18 mouse cellular contexts compared by ENCODE assay signal in genomic region chr1:66692780-66693392, GRCm38 (mm10). TPM values are rescaled to one million over a fixed set of nuclear protein-coding genes. Genes with fewer than 3 reads are reported as not detected.
DNase-seq lines count a peak whose midpoint lies in the region; ATAC-seq and TF ChIP-seq lines count a peak whose summit lies in the region.
"Had no signal": no experiment of that assay in that cellular context is flagged by ENCODE, and none has a peak within 500 bp of the region (broad histone marks: within the 10 kb centered on the region; RNA-seq: fewer than 3 reads in every experiment).

No protein-coding gene starts in this region.

- no peak overlapping the region for H3K27ac ChIP-seq in forebrain, embryonic 14.5 days (ENCODE audit: low read depth, low read length)
- H3K27ac ChIP-seq in forebrain, embryonic 10.5 days = no peak overlapping the region
- no peak overlapping the region for H3K27ac ChIP-seq in midbrain, postnatal 0 days (ENCODE audit: low read depth, low read length)
- H3K27ac ChIP-seq: heart, embryonic 13.5 days; liver, embryonic 15.5 days had no signal

- no peak overlapping the region for H3K4me2 ChIP-seq in forebrain, embryonic 14.5 days (ENCODE audit: low read length)
- H3K4me2 ChIP-seq in midbrain, postnatal 0 days (ENCODE audit: low read depth, low read length, poor library complexity, severe bottlenecking) = no peak overlapping the region
- H3K4me2 ChIP-seq: heart, embryonic 13.5 days; liver, embryonic 15.5 days had no signal

- no peak for ATAC-seq in forebrain, embryonic 14.5 days
- ATAC-seq in midbrain, postnatal 0 days (ENCODE audit: low FRiP score) = peak; percentile 82
- ATAC-seq in CD4-positive, CD25-positive, alpha-beta regulatory T cell, adult 4 months = no peak

- H3K4me3 ChIP-seq in forebrain, embryonic 14.5 days (ENCODE audit: low read depth, low read length) = no peak overlapping the region
- H3K4me3 ChIP-seq in forebrain, embryonic 10.5 days = no peak overlapping the region
- H3K4me3 ChIP-seq in midbrain, postnatal 0 days (ENCODE audit: low read depth, low read length) = no peak overlapping the region
- H3K4me3 ChIP-seq: heart, embryonic 13.5 days; liver, embryonic 15.5 days had no signal

- peak; percentile 9 for DNase-seq in forebrain, embryonic 14.5 days (ENCODE audit: low spot score)
- DNase-seq in forebrain, embryonic 10.5 days (ENCODE audit: extremely low spot score, low spot score) = no peak
- peak; percentile 31 for DNase-seq in layer of hippocampus, adult 9-11 months
- no peak for DNase-seq in layer of hippocampus, adult 18-20 months (ENCODE audit: low spot score in 2 of 2)
- DNase-seq in brain, embryonic 14.5 days (ENCODE audit: low read depth) = peak; percentile 54
- peak; percentile 76 for DNase-seq in midbrain, postnatal 0 days (ENCODE audit: low spot score)
- DNase-seq: B cell, adult 2 months; cerebellum, postnatal 25 days; gastrocnemius, postnatal 36 days; heart, postnatal 4 days; kidney, adult 18-20 months; kidney, postnatal 14 days; layer of hippocampus, postnatal 36 days; lung, postnatal 10 days; thymus, postnatal 25 days had no signal

- H3K4me1 ChIP-seq in forebrain, embryonic 14.5 days (ENCODE audit: control insufficient read depth, insufficient read depth, low read length) = no peaks in the 10 kb centered on the region; the same call in 1 of the 2 replicates
- peaks cover 5% of the 10 kb centered on the region for H3K4me1 ChIP-seq in forebrain, embryonic 10.5 days
- no peaks in the 10 kb centered on the region for H3K4me1 ChIP-seq in midbrain, postnatal 0 days (ENCODE audit: insufficient read depth, low read length)
- H3K4me1 ChIP-seq: heart, embryonic 13.5 days; liver, embryonic 15.5 days had no signal

- no peak for TF ChIP-seq CTCF in brain, embryonic 14.5 days (IDR thresholded peaks at IDR 0.05; ENCODE audit: borderline replicate concordance, extremely low read depth, insufficient read depth, insufficient read length)
- TF ChIP-seq CTCF in midbrain, postnatal 0 days (IDR thresholded peaks at IDR 0.05) = no peak

- H3K36me3 ChIP-seq in forebrain, embryonic 14.5 days (ENCODE audit: control insufficient read depth, insufficient read depth, low read length) = no peaks in the 10 kb centered on the region
- no peaks in the 10 kb centered on the region for H3K36me3 ChIP-seq in forebrain, embryonic 10.5 days (replicated peaks)
- H3K36me3 ChIP-seq in midbrain, postnatal 0 days (ENCODE audit: insufficient read depth, low read length) = 0 out of 2 replicates have a peak, but pooled peaks cover 2% of the 10 kb centered on the region
- H3K36me3 ChIP-seq: heart, embryonic 13.5 days; liver, embryonic 15.5 days had no signal

- no peak for TF ChIP-seq POLR2A in brain, embryonic 14.5 days (IDR thresholded peaks at IDR 0.05; ENCODE audit: borderline replicate concordance, extremely low read depth, insufficient read depth, insufficient read length, poor library complexity, severe bottlenecking)

- H3K9ac ChIP-seq in forebrain, embryonic 14.5 days (ENCODE audit: low read length) = no peak overlapping the region
- H3K9ac ChIP-seq in midbrain, postnatal 0 days (replicated peaks; ENCODE audit: low read length, poor library complexity, severe bottlenecking) = no peak overlapping the region
- H3K9ac ChIP-seq: heart, embryonic 13.5 days; liver, embryonic 15.5 days had no signal

- no peaks in the 10 kb centered on the region for H3K27me3 ChIP-seq in forebrain, embryonic 14.5 days (replicated peaks; ENCODE audit: control insufficient read depth, insufficient read depth, low read length)
- no peaks in the 10 kb centered on the region for H3K27me3 ChIP-seq in forebrain, embryonic 10.5 days (ENCODE audit: poor library complexity, severe bottlenecking)
- no peaks in the 10 kb centered on the region for H3K27me3 ChIP-seq in midbrain, postnatal 0 days (ENCODE audit: insufficient read depth, low read length)
- H3K27me3 ChIP-seq: heart, embryonic 13.5 days; liver, embryonic 15.5 days had no signal

- 54% methylated on average over 8 of the region's 8 CpGs for WGBS in forebrain, embryonic 14.5 days
- WGBS in forebrain, embryonic 10.5 days = 67% methylated on average over 8 of the region's 8 CpGs
- 68% methylated on average over 8 of the region's 8 CpGs for WGBS in midbrain, postnatal 0 days

- H3K9me3 ChIP-seq in forebrain, embryonic 14.5 days (replicated peaks; ENCODE audit: control insufficient read depth, low read length) = no peaks in the 10 kb centered on the region
- H3K9me3 ChIP-seq in forebrain, embryonic 10.5 days = no peaks in the 10 kb centered on the region
- H3K9me3 ChIP-seq in midbrain, postnatal 0 days (ENCODE audit: low read length) = no peaks in the 10 kb centered on the region
- H3K9me3 ChIP-seq: heart, embryonic 13.5 days; liver, embryonic 15.5 days had no signal

RNA-seq across cellular contexts. Expression of gene Rpe, which starts 7.7 kb away (rescaled TPM):
- 46.3 and 47.9 TPM in 2 replicates for polyA plus RNA-seq in forebrain, embryonic 14.5 days (2014; fragmentation: Nextera tagmentation; extraction: Ambion mirVana)
- polyA plus RNA-seq in forebrain, embryonic 10.5 days (2016; fragmentation: Nextera tagmentation; extraction: Ambion mirVana) = 53.4 and 56.0 TPM in 2 replicates
- 10 to 100 TPM; 38.1 to 38.3 TPM for total RNA-seq in layer of hippocampus, adult 18-20 months (2021)
- 24.2 and 25.1 TPM in 2 replicates for polyA plus RNA-seq in brain, embryonic 14.5 days (2012; rRNA removed)
- total RNA-seq in midbrain, postnatal 0 days (2014; rRNA removed) = 24.2 and 24.9 TPM in 2 replicates
- 17.2 and 18.2 TPM in 2 replicates for polyA plus RNA-seq in midbrain, postnatal 0 days (2015; fragmentation: Nextera tagmentation; extraction: Ambion mirVana)
- polyA plus RNA-seq in CD4-positive, CD25-positive, alpha-beta regulatory T cell, adult 4 months (2017; shearing (Covaris generic)) = 10 to 100 TPM; 48.0 to 48.3 TPM

Comparison
In these comparisons a context has a peak if more than half of its experiments do, and no peak if none do; other contexts are left out.
1. DNase-seq: peak in forebrain, embryonic 14.5 days (single experiment), layer of hippocampus, adult 9-11 months (single experiment), brain, embryonic 14.5 days (single experiment) and midbrain, postnatal 0 days (single experiment); none in forebrain, embryonic 10.5 days (single experiment) and layer of hippocampus, adult 18-20 months (0 of 2).